7 mouse cellular contexts compared by ENCODE assay signal in the genomic region with DNA sequence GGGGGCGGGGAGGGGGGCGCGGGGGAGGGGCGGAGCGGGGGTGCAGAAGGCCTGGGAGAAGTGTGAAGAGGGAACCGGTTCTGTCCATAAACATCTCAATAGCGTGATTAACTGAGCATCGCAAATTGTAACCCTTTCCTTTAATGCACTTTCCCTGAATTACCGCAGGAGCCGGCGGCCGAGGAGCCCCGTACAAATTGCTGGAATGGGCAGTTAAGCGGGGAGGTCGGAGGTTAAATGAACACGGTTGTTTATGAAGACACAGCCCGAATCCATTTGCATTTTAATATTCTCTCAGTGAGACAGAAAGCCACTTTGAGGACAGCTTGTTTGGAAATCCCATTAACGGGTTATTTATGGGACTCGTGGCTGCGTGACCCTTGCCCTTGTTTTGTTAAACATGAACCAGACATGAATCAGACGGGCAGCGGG.
DNase-seq lines count a peak whose midpoint lies in the region; ATAC-seq and TF ChIP-seq lines count a peak whose summit lies in the region.

No protein-coding gene starts in this region.

- H3K4me3 ChIP-seq in forebrain, embryonic 13.5 days = peak overlapping the region; percentile 5
- H3K4me3 ChIP-seq in kidney, postnatal 0 days (replicated peaks; ENCODE audit: low read depth, low read length) = no peak overlapping the region
- H3K4me3 ChIP-seq in midbrain, embryonic 13.5 days (replicated peaks) = peak overlapping the region; percentile 4; the same call in 1 of the 2 replicates

- 2% methylated on average over 18 of the region's 22 CpGs for WGBS in forebrain, embryonic 13.5 days
- 1% methylated on average over 18 of the region's 22 CpGs for WGBS in kidney, postnatal 0 days
- 2% methylated on average over 19 of the region's 22 CpGs for WGBS in midbrain, embryonic 13.5 days

- no peaks in the 10 kb centered on the region for H3K9me3 ChIP-seq in forebrain, embryonic 13.5 days (replicated peaks)
- no peaks in the 10 kb centered on the region for H3K9me3 ChIP-seq in kidney, postnatal 0 days (replicated peaks; ENCODE audit: low read length)
- H3K9me3 ChIP-seq in midbrain, embryonic 13.5 days = no peaks in the 10 kb centered on the region

- no peak for ATAC-seq in forebrain, embryonic 13.5 days
- ATAC-seq in kidney, postnatal 0 days (replicated peaks; ENCODE audit: low FRiP score, low read depth) = no peak
- no peak; the same call in 1 of the 2 replicates for ATAC-seq in midbrain, embryonic 13.5 days

- peaks cover 18% of the 10 kb centered on the region for H3K4me1 ChIP-seq in forebrain, embryonic 13.5 days
- H3K4me1 ChIP-seq in kidney, postnatal 0 days (replicated peaks; ENCODE audit: insufficient read depth, low read length) = peaks cover 10% of the 10 kb centered on the region; the same call in 1 of the 2 replicates
- H3K4me1 ChIP-seq in midbrain, embryonic 13.5 days (replicated peaks) = peaks cover 24% of the 10 kb centered on the region

- H3K9ac ChIP-seq in forebrain, embryonic 13.5 days = 0 out of 2 replicates have a peak overlapping the region, but pooled peaks have one; percentile 55
- no peak overlapping the region for H3K9ac ChIP-seq in kidney, postnatal 0 days (ENCODE audit: low read depth, low read length)
- H3K9ac ChIP-seq in midbrain, embryonic 13.5 days (replicated peaks) = 0 out of 2 replicates have a peak overlapping the region, but pooled peaks have one; percentile 33

- H3K4me2 ChIP-seq in forebrain, embryonic 13.5 days = peak overlapping the region; percentile 51
- peak overlapping the region; percentile 37 for H3K4me2 ChIP-seq in kidney, postnatal 0 days (ENCODE audit: low read length)
- peak overlapping the region; percentile 41 for H3K4me2 ChIP-seq in midbrain, embryonic 13.5 days (replicated peaks)

- TF ChIP-seq CTCF in kidney, postnatal 0 days (IDR thresholded peaks at IDR 0.05; ENCODE audit: low read depth) = no peak

- peak; percentile 81 for DNase-seq in embryo, embryonic 9.5 days (ENCODE audit: extremely low spot score)
- DNase-seq in kidney, postnatal 0 days (ENCODE audit: low spot score) = peak; percentile 73
- DNase-seq in MN1 (ENCODE audit: low spot score) = no peak
- no peak for DNase-seq in spleen, postnatal 4 days (ENCODE audit: low spot score in 2 of 2)
- DNase-seq in layer of hippocampus, postnatal 10 days (ENCODE audit: low spot score in 2 of 2) = no peak

- H3K27me3 ChIP-seq in forebrain, embryonic 13.5 days = peaks cover 69% of the 10 kb centered on the region
- peaks cover 55% of the 10 kb centered on the region for H3K27me3 ChIP-seq in kidney, postnatal 0 days (ENCODE audit: insufficient read depth, low read length)
- peaks cover 76% of the 10 kb centered on the region for H3K27me3 ChIP-seq in midbrain, embryonic 13.5 days

- no peaks in the 10 kb centered on the region for H3K36me3 ChIP-seq in forebrain, embryonic 13.5 days (ENCODE audit: poor library complexity, severe bottlenecking)
- H3K36me3 ChIP-seq in kidney, postnatal 0 days (ENCODE audit: insufficient read depth, low read length) = no peaks in the 10 kb centered on the region
- H3K36me3 ChIP-seq in midbrain, embryonic 13.5 days = no peaks in the 10 kb centered on the region

- H3K27ac ChIP-seq in forebrain, embryonic 13.5 days = no peak overlapping the region; the same call in 1 of the 2 replicates
- H3K27ac ChIP-seq in kidney, postnatal 0 days = no peak overlapping the region
- peak overlapping the region; percentile 19; the same call in 1 of the 2 replicates for H3K27ac ChIP-seq in midbrain, embryonic 13.5 days

Comparison
In these comparisons a context has a peak if more than half of its experiments do, and no peak if none do; other contexts are left out.
1. DNase-seq: peak in embryo, embryonic 9.5 days (single experiment) and kidney, postnatal 0 days (single experiment); none in MN1 (single experiment), spleen, postnatal 4 days (0 of 2) and layer of hippocampus, postnatal 10 days (0 of 2).
2. Peak in every context shown above with its lines, with median percentiles within 50 percentile points of each other: H3K4me2 ChIP-seq.